Mouse (Mus musculus) bone marrow macrophage, adult 2 months (primary cell): ENCODE results near the gene Nop2.

Experiments used
- CTCF ChIP-seq: IDR thresholded peaks from 2 replicates; pipeline ENCODE4 v1.5.1; 2012; ENCODE audit warnings: low read depth, mild to moderate bottlenecking, low read length, moderate library complexity
- POLR2A ChIP-seq: IDR thresholded peaks from 2 replicates; pipeline ENCODE4 v1.6.1; 2012; ENCODE audit warnings: mild to moderate bottlenecking, low read depth, low read length, borderline replicate concordance

DNA sequence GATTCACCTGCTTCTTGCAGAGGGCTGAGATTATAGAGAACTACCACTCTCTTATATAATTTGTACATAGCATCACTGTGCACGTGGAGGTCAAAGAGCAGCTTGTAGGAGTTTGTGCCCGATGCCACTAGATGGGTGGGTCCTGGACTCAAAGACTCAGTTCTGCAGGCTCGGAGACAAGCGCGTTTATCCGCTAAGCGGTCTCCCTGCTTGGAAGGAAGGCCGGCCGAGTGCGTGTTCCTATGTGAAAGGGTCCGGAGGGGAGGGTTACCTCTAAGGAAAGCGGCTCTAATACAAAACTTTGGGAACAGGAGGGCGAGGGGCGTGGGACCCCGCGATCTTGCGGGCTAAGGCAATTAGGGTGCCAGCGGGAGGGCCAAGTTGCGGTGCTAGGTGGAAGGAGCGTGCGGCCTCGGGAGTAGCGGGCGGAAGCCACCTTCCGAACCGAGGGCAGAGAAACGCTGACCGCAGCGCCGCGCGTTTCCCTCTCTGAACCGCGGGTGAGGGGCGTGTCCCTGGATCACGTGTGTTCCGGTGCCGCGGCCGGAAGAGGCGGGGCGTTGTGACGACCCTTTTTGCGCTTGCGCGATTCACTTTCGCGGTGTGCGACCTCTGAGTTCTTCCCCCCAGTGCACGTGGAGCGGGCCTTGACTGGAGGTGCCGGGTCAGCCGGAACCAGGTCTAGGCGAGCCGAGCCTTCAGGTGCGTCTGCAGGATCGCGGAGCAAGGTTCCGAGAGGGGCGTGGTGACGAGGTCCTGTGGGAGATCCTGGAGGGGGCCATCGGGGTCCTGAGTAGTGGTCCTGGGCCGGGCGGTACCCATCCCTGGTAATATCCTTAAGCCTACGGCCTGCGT, at the start of gene Nop2:
- TF ChIP-seq CTCF: no peak
- TF ChIP-seq POLR2A: no peak
